Mouse (Mus musculus): ENCODE measurements around the gene Neurl2.
A peak's percentile ranks its signal among the peaks of the same experiment; 100 is the strongest.

GRCm38 (mm10) chr2:164832748-164833301 lies 431 bp downstream of the Neurl2 start, which contains the start of gene Ctsa:
- TF ChIP-seq CTCF (IDR thresholded peaks at IDR 0.05; ENCODE audit: low read depth, low read length) (peak; percentile 79), POLR2A (IDR thresholded peaks at IDR 0.05; ENCODE audit: extremely low read depth, insufficient read depth, low read length) (0 out of 2 replicates have a peak, but pooled peaks have one; percentile 40)
